Mouse (Mus musculus): ENCODE data around the gene Bpnt1. TPM values are rescaled to one million over a fixed set of nuclear protein-coding genes. Genes with fewer than 3 reads are reported as not detected.

Bpnt1 gene
- total RNA-seq, 4 experiments from 2014 or later: 85.5 to 138 (median 102) TPM

GRCm38 (mm10) chr1:185405921-185406320, 74.0 kb downstream of the Bpnt1 start:
- DNase-seq: no peak

Small RNAs within 50 kb of the gene (microRNA-seq; reads per million reads assigned to microRNA genes)
- gene Mir194-1: 0 to 0.50 reads per million in 2 experiments
- 1.5 to 1.9 reads per million in 2 experiments for gene Mir215

Other genes starting within 250 kb of the Bpnt1 start
- 10 to 100 TPM; 49.7 to 90.7 (median 70.6) TPM for gene Rab3gap2, start 128.0 kb upstream of the Bpnt1 start, total RNA-seq (2022)
- gene Iars2, start 2.8 kb upstream of the Bpnt1 start, total RNA-seq (2022): 100 to 1,000 TPM in 1 of 4 experiments, 10 to 100 TPM in 3; 83.5 to 101 (median 93.1) TPM
- 100 to 1,000 TPM; 108 to 145 (median 120) TPM for gene Eprs, start 30.9 kb downstream of the Bpnt1 start, total RNA-seq (2022)
- not detected for gene Slc30a10, start 122.7 kb downstream of the Bpnt1 start, total RNA-seq (2022)

All from adrenal gland, adult 8-10 months (tissue).